Mouse (Mus musculus) thymus, postnatal 36 days (tissue): ENCODE measurements around the gene Ubr7.

ENCODE experiments used
- DNase-seq, 2 experiments: peaks; one replicate each; pipeline ENCODE4 v3.0.0; 2022; ENCODE audit warnings: mixed read lengths in 2 of 2

Ubr7 gene

DNA sequence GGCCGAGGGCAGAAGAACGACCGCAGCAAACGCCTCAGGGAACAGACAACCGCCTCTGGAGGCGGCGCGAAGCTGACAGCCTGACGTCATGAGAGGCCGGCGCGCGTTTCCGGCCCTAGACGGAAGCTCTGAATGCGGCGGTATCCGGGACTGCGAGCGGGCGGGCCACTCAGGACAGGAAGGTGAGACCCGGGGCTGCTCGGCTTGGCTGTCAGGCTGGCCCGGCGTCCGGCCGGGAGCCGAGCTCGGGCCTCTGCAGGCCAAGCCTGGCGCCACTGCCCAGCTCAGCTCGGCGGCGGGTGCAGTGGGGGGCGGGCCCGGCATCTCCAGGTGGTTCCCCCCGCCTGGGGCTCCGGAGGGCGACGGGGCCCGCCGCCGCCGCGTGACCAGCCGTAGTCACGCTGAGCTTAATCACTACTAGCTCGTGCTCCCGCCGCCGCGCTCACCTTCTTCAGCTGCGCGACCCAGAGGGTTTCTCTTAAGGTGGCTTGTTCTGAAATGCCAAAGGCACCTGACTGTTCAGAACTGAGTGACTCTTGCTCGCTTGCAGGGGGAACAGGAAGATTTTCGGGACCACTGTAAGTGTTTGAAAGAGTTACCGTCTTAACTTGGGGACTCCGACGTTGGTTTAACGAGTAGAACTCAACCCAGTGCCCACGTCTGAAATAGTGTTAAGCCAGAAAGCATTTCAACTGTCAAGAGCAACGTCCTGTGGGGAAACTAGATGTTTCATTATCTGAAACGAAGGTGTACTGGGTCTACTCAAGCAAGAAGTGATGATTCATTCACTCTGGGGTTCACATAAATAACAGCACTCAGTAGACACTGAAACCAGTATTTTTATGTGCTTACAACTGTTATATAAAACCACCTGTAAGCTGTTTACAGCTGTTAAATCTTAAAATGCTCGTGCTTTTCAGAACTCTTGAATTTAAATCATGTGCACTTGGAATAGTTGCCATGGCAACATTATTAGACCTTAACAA lies 13.9 kb upstream of the Ubr7 start, which contains the start of the genes Moap1 and Tmem251:
Moap1 (minus strand) TSS at position 73 of the 986 bp plus-strand sequence.
Tmem251 (plus strand) TSS at position 174 of the 986 bp plus-strand sequence.
- DNase-seq: peak; percentile 87 to 91

GRCm38 (mm10) chr12:102744839-102745238 lies 12.9 kb upstream of the Ubr7 start:
- DNase-seq: no peak

- no peak for DNase-seq
Measured at GRCm38 (mm10) chr12:102748256-102748655, 9.5 kb upstream of the Ubr7 start.

- DNase-seq: peak; percentile 49 to 56
Measured at GRCm38 (mm10) chr12:102756304-102756703, 1.5 kb upstream of the Ubr7 start.

DNA sequence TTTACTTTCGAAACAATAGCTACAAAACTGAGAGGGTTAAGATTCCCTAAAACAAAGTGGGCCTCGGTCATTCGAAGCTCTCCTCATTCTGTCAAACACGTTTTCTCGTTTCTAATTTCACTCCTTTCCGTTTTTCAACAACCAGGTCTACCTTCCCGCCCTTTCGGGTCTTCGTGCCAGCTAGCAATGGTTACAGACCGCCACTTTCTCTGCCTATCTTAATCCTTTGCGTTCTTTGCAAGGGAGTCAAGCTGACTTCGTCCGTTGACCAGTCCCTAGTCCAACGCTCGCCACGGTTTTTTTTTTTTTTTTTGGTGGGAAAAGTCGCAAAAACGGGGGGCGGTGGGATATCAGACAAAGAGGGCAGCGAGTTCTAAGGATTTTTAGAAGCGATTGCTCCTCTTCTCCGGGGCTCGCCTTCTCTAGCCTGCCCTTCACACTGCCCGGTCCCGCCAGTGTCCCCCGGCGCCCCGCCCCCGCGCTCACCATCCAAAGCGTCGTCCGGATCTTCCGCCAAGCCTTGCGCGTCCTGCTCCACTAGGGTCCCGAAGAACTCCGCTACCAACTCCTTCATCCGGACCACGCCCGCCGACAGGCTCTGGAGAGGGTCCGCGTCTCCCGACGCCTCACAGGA lies 595 bp upstream of the Ubr7 start:
- DNase-seq: no peak

DNA sequence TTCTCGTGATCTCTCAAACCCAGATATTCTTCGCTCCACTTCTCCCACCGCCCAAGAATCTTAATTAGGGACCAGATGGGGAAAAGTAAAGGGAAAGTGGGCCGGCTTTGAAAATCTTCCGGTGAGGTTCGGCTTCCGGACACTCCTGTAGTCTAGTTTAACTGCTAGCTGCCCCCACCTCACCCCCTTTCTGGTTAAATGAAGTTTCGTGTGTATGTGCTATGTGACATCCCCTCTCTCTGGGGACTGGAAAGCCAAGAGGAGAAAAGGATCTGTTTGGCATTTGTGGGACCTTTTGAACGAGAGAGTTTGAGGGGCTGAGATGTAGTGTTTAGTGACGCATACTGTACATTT lies 613 bp downstream of the Ubr7 start, which contains the start of gene Gm20604:
Gm20604 (minus strand) TSS at position 270 of the 354 bp plus-strand sequence.
- no peak for DNase-seq

DNA sequence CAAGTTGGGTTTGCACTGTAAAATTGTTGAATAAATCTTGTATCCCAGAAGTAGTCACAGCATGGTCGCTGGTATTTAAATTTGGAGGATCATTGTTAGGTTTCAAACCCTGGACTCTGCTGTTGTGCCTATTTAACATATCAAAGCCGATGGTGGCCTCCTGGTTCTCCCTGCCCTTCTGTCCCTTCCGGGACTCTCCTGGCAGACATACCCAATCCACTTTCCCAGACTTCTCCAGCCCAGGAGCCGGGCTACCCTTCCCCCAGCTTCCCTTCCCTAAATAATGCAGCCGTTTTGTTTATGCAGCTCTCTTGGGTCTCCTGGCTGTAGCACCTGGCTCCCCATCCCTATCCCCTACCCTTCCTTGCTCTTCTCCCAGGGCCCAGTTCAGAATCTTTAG lies 1.2 kb downstream of the Ubr7 start:
- DNase-seq: no peak

DNA sequence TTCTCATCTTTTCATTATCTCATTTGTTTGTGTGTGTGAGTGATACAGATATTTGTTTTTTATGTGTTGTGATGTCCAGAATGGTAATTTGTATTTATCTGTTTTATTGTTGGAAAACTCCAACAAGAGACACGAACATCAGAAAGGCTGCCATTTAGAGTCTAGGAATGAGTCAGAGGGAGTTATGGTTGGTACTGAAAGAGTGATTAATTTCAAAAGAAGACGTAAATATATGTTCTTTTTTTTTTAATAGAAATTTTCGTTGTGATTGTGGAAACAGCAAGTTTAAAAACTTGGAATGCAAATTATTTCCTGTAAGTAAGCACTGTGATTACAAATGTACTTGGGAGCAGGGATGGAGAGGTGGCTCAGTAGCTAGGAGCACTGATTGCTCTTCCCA lies 3.9 kb downstream of the Ubr7 start:
- DNase-seq: no peak

DNA sequence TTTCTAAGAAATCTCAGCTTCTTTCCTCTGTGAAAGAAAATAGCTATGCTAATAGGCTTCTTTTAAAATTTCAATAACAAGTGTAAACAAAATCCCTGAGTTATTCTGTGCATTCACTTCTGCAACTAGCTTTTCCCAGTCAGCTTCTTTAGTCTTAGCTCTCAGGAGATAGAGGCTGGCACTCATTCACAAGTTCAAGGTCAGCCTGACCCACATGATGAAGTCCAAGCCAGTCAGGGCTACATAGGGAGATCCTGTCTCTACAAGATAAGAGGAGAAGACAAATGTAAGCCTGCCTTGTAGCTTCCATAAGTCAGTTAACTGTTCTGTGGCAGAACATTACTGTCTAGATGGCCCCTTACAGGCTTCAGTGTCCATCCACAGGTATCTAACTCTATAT lies 5.9 kb downstream of the Ubr7 start:
- no peak for DNase-seq

DNA sequence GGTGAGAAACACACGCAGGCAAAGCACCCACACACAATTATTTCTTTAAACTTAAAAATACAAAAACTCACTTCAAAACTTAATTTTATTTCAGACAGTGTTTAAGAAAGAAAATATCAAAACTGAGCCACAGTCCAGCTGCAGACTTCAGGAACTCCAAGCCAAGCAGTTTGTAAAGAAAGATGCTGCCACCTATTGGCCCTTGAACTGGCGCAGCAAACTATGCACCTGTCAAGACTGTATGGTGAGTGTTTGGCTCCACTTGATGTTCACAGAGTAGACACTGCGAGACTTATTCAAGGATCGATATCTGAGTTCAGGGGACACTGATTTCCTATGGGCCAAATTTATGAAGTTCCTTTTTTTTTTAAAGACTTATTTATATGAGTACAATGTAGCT lies 11.2 kb downstream of the Ubr7 start:
- peak; percentile 50 to 56 for DNase-seq

GRCm38 (mm10) chr12:102771601-102772000 lies 13.8 kb downstream of the Ubr7 start:
- DNase-seq: no peak

DNA sequence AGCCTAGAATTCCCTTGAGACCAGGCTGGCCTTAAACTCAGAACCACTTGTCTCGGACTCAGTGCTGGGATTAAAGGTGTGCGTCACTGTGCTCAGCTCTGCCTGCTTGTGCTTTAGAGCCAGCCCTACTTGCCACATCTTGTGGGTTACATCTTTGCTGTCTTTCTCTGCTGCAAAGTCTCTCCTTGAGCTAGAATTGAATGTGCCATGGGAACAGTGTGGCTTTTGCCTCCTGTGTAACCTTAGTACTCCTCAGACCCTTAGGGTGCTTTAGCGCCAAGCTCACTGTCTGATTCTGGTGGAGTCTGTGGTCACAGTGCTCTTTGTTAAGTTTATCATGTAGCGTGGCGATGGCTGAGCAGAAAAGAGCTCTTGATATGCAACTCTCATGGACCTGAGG lies 14.9 kb downstream of the Ubr7 start:
- no peak for DNase-seq

DNA sequence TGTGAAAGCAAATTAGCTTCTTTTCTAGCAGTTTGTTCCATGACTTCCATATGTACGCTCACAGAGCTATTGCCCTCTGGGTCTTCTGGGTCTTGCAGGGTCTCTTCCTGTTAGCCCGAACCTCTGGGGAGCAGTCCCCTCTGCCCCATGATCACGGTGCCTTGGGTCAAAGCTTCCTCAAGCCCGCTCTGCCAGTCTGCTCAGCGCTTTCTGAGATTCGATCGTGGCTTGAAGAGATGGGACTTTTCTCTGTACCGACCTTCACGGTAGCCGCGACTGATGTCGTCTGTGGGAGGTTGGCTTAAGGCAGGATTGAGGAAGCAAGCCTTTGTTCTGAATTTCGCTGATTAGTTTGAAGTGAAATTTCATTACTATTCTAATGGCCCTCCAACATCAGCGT lies 18.3 kb downstream of the Ubr7 start:
- DNase-seq: no peak

GRCm38 (mm10) chr12:102778151-102778550 lies 20.4 kb downstream of the Ubr7 start:
- DNase-seq: no peak

GRCm38 (mm10) chr12:102779452-102779851 lies 21.7 kb downstream of the Ubr7 start:
- DNase-seq: no peak

DNA sequence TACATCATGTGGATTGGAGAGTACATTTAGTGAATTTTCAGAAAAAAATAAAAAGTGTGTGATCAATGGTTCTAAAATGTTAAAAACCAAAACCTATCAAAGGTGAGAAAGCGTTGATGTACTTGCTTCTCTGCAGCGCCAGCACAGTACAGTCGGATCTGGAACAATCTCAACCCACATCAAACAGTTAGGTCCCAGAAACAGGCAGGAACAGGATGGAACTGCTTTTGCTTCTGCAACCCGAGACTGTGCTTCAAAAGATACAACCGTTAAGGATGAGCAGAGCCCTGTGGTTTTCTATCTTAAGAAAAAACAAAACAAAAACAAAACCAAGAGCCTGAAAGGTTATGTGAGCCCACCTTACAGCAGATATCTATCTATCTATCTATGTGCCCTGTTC lies 25.1 kb downstream of the Ubr7 start:
- peak in 1 of 2 experiments; percentile 48 for DNase-seq

GRCm38 (mm10) chr12:102784899-102785592 lies 27.3 kb downstream of the Ubr7 start:
- no peak for DNase-seq

GRCm38 (mm10) chr12:102785593-102785985 lies 27.8 kb downstream of the Ubr7 start:
- DNase-seq: no peak

- DNase-seq: peak; percentile 62 to 85
Measured at GRCm38 (mm10) chr12:102787927-102788326, 30.2 kb downstream of the Ubr7 start.

DNA sequence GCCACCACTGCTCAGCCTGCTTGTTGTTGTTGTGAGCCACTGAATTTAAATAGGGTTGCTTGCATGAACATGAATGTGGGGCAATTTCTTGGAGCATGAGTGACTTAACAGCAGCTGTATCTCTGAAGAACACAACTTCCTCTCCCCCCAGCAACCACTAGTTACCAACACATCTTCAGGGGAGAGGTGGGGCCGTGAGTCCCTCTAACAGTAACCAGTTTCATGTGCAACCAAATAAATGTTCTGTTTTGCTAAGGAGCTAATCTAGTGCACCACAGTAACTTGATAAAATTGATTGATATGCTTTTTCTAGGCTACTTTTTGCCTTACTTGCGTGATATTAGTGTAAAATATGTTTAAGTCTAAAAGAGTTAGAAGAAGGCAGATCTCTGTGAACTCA lies 41.8 kb downstream of the Ubr7 start:
- no peak for DNase-seq

DNA sequence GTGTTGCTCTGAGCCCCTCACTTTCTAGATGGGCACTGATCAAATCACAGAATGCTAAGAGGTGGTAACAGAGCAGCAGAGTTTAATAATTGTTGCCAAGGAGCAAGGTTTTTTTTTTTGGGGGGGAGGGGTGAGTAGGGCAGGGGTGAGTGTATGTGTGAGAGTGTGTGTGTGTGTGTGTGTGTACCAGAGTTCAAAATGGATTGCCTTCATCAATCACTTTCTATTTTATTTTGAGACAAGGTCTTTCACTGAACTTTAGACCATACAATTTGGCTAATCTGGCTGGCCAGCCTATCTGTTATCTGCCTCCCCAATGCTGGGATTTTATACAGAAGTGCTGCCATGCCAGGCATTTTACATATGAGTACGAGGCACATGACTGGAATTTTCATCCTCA lies 57.1 kb downstream of the Ubr7 start:
- DNase-seq: no peak

GRCm38 (mm10) chr12:102826399-102826798 lies 68.6 kb downstream of the Ubr7 start:
- no peak for DNase-seq

DNA sequence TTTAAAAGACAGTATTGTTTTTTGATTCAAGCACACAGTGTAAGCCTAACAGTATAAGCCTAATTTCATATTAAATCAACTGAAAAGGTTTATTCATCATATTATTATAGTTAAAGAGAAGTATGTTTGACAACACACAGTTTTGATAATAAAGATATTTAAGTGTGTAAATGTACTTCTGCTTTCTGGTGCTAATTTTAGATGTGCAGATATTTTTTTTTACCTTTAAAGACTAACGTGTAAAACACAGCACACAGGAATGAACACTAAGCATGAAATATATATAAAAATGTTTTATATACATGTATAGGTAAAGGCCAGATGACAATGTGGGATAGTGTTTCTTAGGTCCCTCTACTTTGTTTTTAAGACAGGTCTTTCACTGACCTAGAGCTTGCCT lies 69.4 kb downstream of the Ubr7 start:
- no peak for DNase-seq
